ENCODE assay signal across 29 mouse cellular contexts in the genomic region with DNA sequence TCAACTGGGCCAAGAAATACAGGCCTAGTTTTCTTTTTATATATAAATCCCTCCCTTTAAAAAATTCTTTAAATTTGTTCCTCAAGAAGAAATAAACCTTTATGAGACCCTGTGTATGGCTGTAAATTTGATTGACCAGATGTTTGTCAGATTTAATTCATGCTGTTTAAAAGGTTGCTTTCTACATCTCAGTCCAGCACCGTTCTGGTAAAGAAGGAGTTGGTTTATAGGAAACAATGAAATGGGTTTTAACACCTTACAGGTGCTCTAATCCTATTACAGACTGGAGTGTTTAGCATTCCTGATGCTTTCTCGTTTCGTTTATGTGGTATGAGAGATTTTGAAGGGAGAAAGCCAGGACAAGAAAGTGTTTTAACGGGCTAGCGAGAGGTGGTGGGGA.
"Had no signal": no experiment of that assay in that cellular context is flagged by ENCODE, and none has a peak within 500 bp of the region (broad histone marks: within the 10 kb centered on the region; RNA-seq: fewer than 3 reads in every experiment).

No protein-coding gene starts in this region.

- DNase-seq: cerebellum, adult 18-20 months; cerebellum, adult 2 months; cerebellum, adult 8-10 months; cerebellum, adult 9-10 months; cerebellum, adult 9-11 months; cerebellum, postnatal 10 days; cerebellum, postnatal 14 days; cerebellum, postnatal 25 days; cerebellum, postnatal 36 days; embryo, embryonic 11 days; forebrain, postnatal 0 days; gastrocnemius, adult 2 months; gastrocnemius, postnatal 10 days; gastrocnemius, postnatal 14 days; gastrocnemius, postnatal 25 days; gastrocnemius, postnatal 36 days; heart, adult 11 months; heart, adult 18-20 months had no signal

- ATAC-seq: forebrain, embryonic 13.5 days; forebrain, embryonic 14.5 days; forebrain, embryonic 15.5 days; forebrain, embryonic 16.5 days; forebrain, postnatal 0 days had no signal

- H3K36me3 ChIP-seq: embryonic facial prominence, embryonic 10.5 days; embryonic facial prominence, embryonic 12.5 days; embryonic facial prominence, embryonic 13.5 days; embryonic facial prominence, embryonic 15.5 days; forebrain, embryonic 10.5 days; forebrain, embryonic 12.5 days; forebrain, embryonic 15.5 days had no signal

- H3K9ac ChIP-seq: embryonic facial prominence, embryonic 12.5 days; embryonic facial prominence, embryonic 13.5 days; embryonic facial prominence, embryonic 15.5 days; forebrain, embryonic 12.5 days; forebrain, embryonic 13.5 days; forebrain, embryonic 15.5 days; forebrain, postnatal 0 days had no signal

- H3K4me1 ChIP-seq: embryonic facial prominence, embryonic 10.5 days; embryonic facial prominence, embryonic 12.5 days; embryonic facial prominence, embryonic 15.5 days; forebrain, embryonic 12.5 days; forebrain, embryonic 13.5 days; forebrain, embryonic 15.5 days had no signal

- H3K27me3 ChIP-seq: embryonic facial prominence, embryonic 12.5 days; embryonic facial prominence, embryonic 13.5 days; embryonic facial prominence, embryonic 15.5 days; forebrain, embryonic 13.5 days; forebrain, embryonic 15.5 days had no signal

- H3K9me3 ChIP-seq: embryonic facial prominence, embryonic 10.5 days; embryonic facial prominence, embryonic 12.5 days; embryonic facial prominence, embryonic 13.5 days; embryonic facial prominence, embryonic 15.5 days; forebrain, embryonic 10.5 days; forebrain, embryonic 12.5 days; forebrain, embryonic 13.5 days; forebrain, embryonic 15.5 days had no signal

- H3K4me3 ChIP-seq: embryonic facial prominence, embryonic 10.5 days; embryonic facial prominence, embryonic 12.5 days; embryonic facial prominence, embryonic 13.5 days; embryonic facial prominence, embryonic 15.5 days; erythroblast, embryonic 14.5 days; forebrain, embryonic 10.5 days; forebrain, embryonic 12.5 days; forebrain, embryonic 13.5 days; forebrain, embryonic 15.5 days; gastrocnemius, adult 2 months had no signal

- H3K4me2 ChIP-seq: embryonic facial prominence, embryonic 12.5 days; embryonic facial prominence, embryonic 13.5 days; embryonic facial prominence, embryonic 15.5 days; forebrain, embryonic 12.5 days; forebrain, embryonic 13.5 days; forebrain, embryonic 15.5 days had no signal

- H3K27ac ChIP-seq: embryonic facial prominence, embryonic 10.5 days; embryonic facial prominence, embryonic 12.5 days; embryonic facial prominence, embryonic 13.5 days; embryonic facial prominence, embryonic 15.5 days; forebrain, embryonic 10.5 days; forebrain, embryonic 12.5 days; forebrain, embryonic 13.5 days; forebrain, embryonic 15.5 days; gastrocnemius, adult 2 months had no signal
